Mouse (Mus musculus) heart, postnatal 0 days (tissue): ENCODE data around the gene Zbtb16.

Experiments
- CTCF ChIP-seq: IDR thresholded peaks from 2 replicates; pipeline ENCODE4 v1.5.1; 2016; ENCODE audit warnings: antibody characterized with exemption, control low read depth, low read depth
- EP300 ChIP-seq: IDR thresholded peaks from 2 replicates; pipeline ENCODE4 v1.6.1; 2016; ENCODE audit warnings: antibody characterized with exemption, low read depth

- no peak for TF ChIP-seq EP300
- no peak for TF ChIP-seq CTCF
Measured at GRCm38 (mm10) chr9:48681193-48681592, 154.8 kb downstream of the Zbtb16 start.
